Mouse (Mus musculus): Measurements from ENCODE around the gene Foxo6. TPM values are rescaled to one million over a fixed set of nuclear protein-coding genes. Genes with fewer than 3 reads are reported as not detected.

Foxo6 gene
- polyA plus RNA-seq, 1 experiment from 2014 or later, result 4.4 TPM

- H3K27me3 ChIP-seq, result no peaks in the 10 kb centered on the region
- WGBS, result 2% methylated on average over 109 of the region's 112 CpGs
- peak; percentile 9; the same call in 1 of the 2 replicates for ATAC-seq (replicated peaks)
These were observed 18.7 kb downstream of the Foxo6 start for GRCm38 (mm10) chr4:120268214-120269061.

GRCm38 (mm10) chr4:120267683-120268082, 19.5 kb downstream of the Foxo6 start:
- Histone ChIP-seq H3K4me2 (replicated peaks) (peak overlapping the region; percentile 48), H3K9ac (replicated peaks) (peak overlapping the region; percentile 43; the same call in 1 of the 2 replicates), H3K4me1 (peaks cover 97% of the 10 kb centered on the region), H3K27ac (replicated peaks) (peak overlapping the region; percentile 66), H3K4me3 (peak overlapping the region; percentile 30), H3K27me3 (no peaks in the 10 kb centered on the region), H3K36me3 (no peaks in the 10 kb centered on the region), H3K9me3 (no peaks in the 10 kb centered on the region)
- ATAC-seq (replicated peaks), result no peak
- WGBS, result 18% methylated on average over 25 of the region's 25 CpGs

More at GRCm38 (mm10) chr4:120268214-120269061, 18.7 kb downstream of the Foxo6 start:
- H3K4me3 ChIP-seq, result peak overlapping the region; percentile 30
- no peaks in the 10 kb centered on the region for H3K36me3 ChIP-seq
- no peaks in the 10 kb centered on the region for H3K9me3 ChIP-seq
- H3K4me1 ChIP-seq, result peaks cover 97% of the 10 kb centered on the region
- peak overlapping the region; percentile 43 for H3K9ac ChIP-seq (replicated peaks)
- H3K4me2 ChIP-seq (replicated peaks), result peak overlapping the region; percentile 48
- H3K27ac ChIP-seq (replicated peaks), result peak overlapping the region; percentile 66

GRCm38 (mm10) chr4:120267136-120267535, 20.0 kb downstream of the Foxo6 start:
- Histone ChIP-seq H3K27ac (replicated peaks) (peak overlapping the region; percentile 66; the same call in 1 of the 2 replicates), H3K27me3 (no peaks in the 10 kb centered on the region), H3K4me1 (peaks cover 97% of the 10 kb centered on the region), H3K4me2 (replicated peaks) (peak overlapping the region; percentile 48; the same call in 1 of the 2 replicates), H3K4me3 (no peak overlapping the region), H3K9me3 (no peaks in the 10 kb centered on the region), H3K9ac (replicated peaks) (peak overlapping the region; percentile 43; the same call in 1 of the 2 replicates), H3K36me3 (no peaks in the 10 kb centered on the region)
- 38% methylated on average over 24 of the region's 24 CpGs for WGBS
- no peak for ATAC-seq (replicated peaks)

- H3K4me3 ChIP-seq, result no peak overlapping the region
- H3K4me2 ChIP-seq (replicated peaks), result no peak overlapping the region
- H3K9me3 ChIP-seq, result no peaks in the 10 kb centered on the region
- H3K36me3 ChIP-seq, result no peaks in the 10 kb centered on the region
- H3K9ac ChIP-seq (replicated peaks), result no peak overlapping the region
- peak overlapping the region; percentile 95 for H3K27ac ChIP-seq (replicated peaks)
- H3K27me3 ChIP-seq, result no peaks in the 10 kb centered on the region
- ATAC-seq (replicated peaks), result no peak
- peaks cover 97% of the 10 kb centered on the region for H3K4me1 ChIP-seq
- WGBS, result 50% methylated on average over 3 of the region's 3 CpGs
These were observed 23.0 kb downstream of the Foxo6 start for GRCm38 (mm10) chr4:120264105-120264504.

- 15% methylated on average over 2 of the region's 2 CpGs for WGBS
- H3K27ac ChIP-seq (replicated peaks), result peak overlapping the region; percentile 95
- no peaks in the 10 kb centered on the region for H3K36me3 ChIP-seq
- no peak overlapping the region for H3K4me3 ChIP-seq
- peak overlapping the region; percentile 3; the same call in 1 of the 2 replicates for H3K9ac ChIP-seq (replicated peaks)
- peaks cover 96% of the 10 kb centered on the region for H3K4me1 ChIP-seq
- H3K27me3 ChIP-seq, result no peaks in the 10 kb centered on the region
- no peaks in the 10 kb centered on the region for H3K9me3 ChIP-seq
- ATAC-seq (replicated peaks), result peak; percentile 24; the same call in 1 of the 2 replicates
- no peak overlapping the region for H3K4me2 ChIP-seq (replicated peaks)
These were observed 24.4 kb downstream of the Foxo6 start for GRCm38 (mm10) chr4:120262726-120263125.

GRCm38 (mm10) chr4:120262206-120262605, 24.9 kb downstream of the Foxo6 start:
- no peaks in the 10 kb centered on the region for H3K36me3 ChIP-seq
- peak overlapping the region; percentile 3; the same call in 1 of the 2 replicates for H3K9ac ChIP-seq (replicated peaks)
- H3K4me1 ChIP-seq, result peaks cover 91% of the 10 kb centered on the region
- no peaks in the 10 kb centered on the region for H3K27me3 ChIP-seq
- ATAC-seq (replicated peaks), result no peak; the same call in 1 of the 2 replicates
- H3K27ac ChIP-seq (replicated peaks), result peak overlapping the region; percentile 95
- WGBS, result 6% methylated on average over 10 of the region's 10 CpGs
- no peaks in the 10 kb centered on the region for H3K9me3 ChIP-seq
- H3K4me3 ChIP-seq, result no peak overlapping the region
- no peak overlapping the region for H3K4me2 ChIP-seq (replicated peaks)

GRCm38 (mm10) chr4:120259356-120260181, 27.6 kb downstream of the Foxo6 start:
- Histone ChIP-seq H3K27ac (replicated peaks) (peak overlapping the region; percentile 95), H3K4me1 (peaks cover 91% of the 10 kb centered on the region), H3K9ac (replicated peaks) (0 out of 2 replicates have a peak overlapping the region, but pooled peaks have one; percentile 7), H3K4me3 (no peak overlapping the region), H3K27me3 (no peaks in the 10 kb centered on the region), H3K4me2 (replicated peaks) (peak overlapping the region; percentile 21), H3K36me3 (no peaks in the 10 kb centered on the region), H3K9me3 (no peaks in the 10 kb centered on the region)
- ATAC-seq (replicated peaks), result peak; percentile 69
- WGBS, result 11% methylated on average over 21 of the region's 21 CpGs

- H3K9ac ChIP-seq (replicated peaks), result no peak overlapping the region; the same call in 1 of the 2 replicates
- H3K36me3 ChIP-seq, result no peaks in the 10 kb centered on the region
- H3K9me3 ChIP-seq, result no peaks in the 10 kb centered on the region
- no peak overlapping the region for H3K4me3 ChIP-seq
- peaks cover 81% of the 10 kb centered on the region for H3K4me1 ChIP-seq
- H3K27me3 ChIP-seq, result no peaks in the 10 kb centered on the region
- WGBS, result 3% methylated on average over 8 of the region's 8 CpGs
- peak overlapping the region; percentile 97 for H3K27ac ChIP-seq (replicated peaks)
- H3K4me2 ChIP-seq (replicated peaks), result peak overlapping the region; percentile 11; the same call in 1 of the 2 replicates
- ATAC-seq (replicated peaks), result peak; percentile 49
These were observed 38.3 kb downstream of the Foxo6 start for GRCm38 (mm10) chr4:120248800-120249261.

- Histone ChIP-seq H3K27me3 (no peaks in the 10 kb centered on the region), H3K36me3 (no peaks in the 10 kb centered on the region), H3K4me1 (peaks cover 81% of the 10 kb centered on the region), H3K4me3 (no peak overlapping the region), H3K9me3 (no peaks in the 10 kb centered on the region), H3K4me2 (replicated peaks) (no peak overlapping the region), H3K9ac (replicated peaks) (no peak overlapping the region), H3K27ac (replicated peaks) (peak overlapping the region; percentile 97)
- ATAC-seq (replicated peaks), result no peak
- WGBS, result 18% methylated on average over 5 of the region's 5 CpGs
These were observed 39.7 kb downstream of the Foxo6 start for GRCm38 (mm10) chr4:120247412-120247811.

- no peaks in the 10 kb centered on the region for H3K36me3 ChIP-seq
- 92% methylated on average over 6 of the region's 6 CpGs for WGBS
- H3K4me2 ChIP-seq (replicated peaks), result no peak overlapping the region
- no peak overlapping the region for H3K9ac ChIP-seq (replicated peaks)
- no peak overlapping the region for H3K27ac ChIP-seq (replicated peaks)
- peaks cover 81% of the 10 kb centered on the region for H3K4me1 ChIP-seq
- no peaks in the 10 kb centered on the region for H3K9me3 ChIP-seq
- H3K27me3 ChIP-seq, result no peaks in the 10 kb centered on the region
- no peak overlapping the region for H3K4me3 ChIP-seq
- ATAC-seq (replicated peaks), result no peak
These were observed 41.1 kb downstream of the Foxo6 start for GRCm38 (mm10) chr4:120246086-120246485.

- Histone ChIP-seq H3K4me1 (peaks cover 65% of the 10 kb centered on the region), H3K27me3 (no peaks in the 10 kb centered on the region), H3K9me3 (no peaks in the 10 kb centered on the region), H3K9ac (replicated peaks) (peak overlapping the region; percentile 23), H3K27ac (replicated peaks) (peak overlapping the region; percentile 94), H3K36me3 (no peaks in the 10 kb centered on the region), H3K4me2 (replicated peaks) (peak overlapping the region; percentile 28), H3K4me3 (no peak overlapping the region)
- peak; percentile 90 for ATAC-seq (replicated peaks)
- under 1% methylated on average over 10 of the region's 10 CpGs for WGBS
These were observed 44.3 kb downstream of the Foxo6 start for GRCm38 (mm10) chr4:120242783-120243262.
